Mouse (Mus musculus): ENCODE data around the gene Tbc1d17.

Tbc1d17 gene

DNA sequence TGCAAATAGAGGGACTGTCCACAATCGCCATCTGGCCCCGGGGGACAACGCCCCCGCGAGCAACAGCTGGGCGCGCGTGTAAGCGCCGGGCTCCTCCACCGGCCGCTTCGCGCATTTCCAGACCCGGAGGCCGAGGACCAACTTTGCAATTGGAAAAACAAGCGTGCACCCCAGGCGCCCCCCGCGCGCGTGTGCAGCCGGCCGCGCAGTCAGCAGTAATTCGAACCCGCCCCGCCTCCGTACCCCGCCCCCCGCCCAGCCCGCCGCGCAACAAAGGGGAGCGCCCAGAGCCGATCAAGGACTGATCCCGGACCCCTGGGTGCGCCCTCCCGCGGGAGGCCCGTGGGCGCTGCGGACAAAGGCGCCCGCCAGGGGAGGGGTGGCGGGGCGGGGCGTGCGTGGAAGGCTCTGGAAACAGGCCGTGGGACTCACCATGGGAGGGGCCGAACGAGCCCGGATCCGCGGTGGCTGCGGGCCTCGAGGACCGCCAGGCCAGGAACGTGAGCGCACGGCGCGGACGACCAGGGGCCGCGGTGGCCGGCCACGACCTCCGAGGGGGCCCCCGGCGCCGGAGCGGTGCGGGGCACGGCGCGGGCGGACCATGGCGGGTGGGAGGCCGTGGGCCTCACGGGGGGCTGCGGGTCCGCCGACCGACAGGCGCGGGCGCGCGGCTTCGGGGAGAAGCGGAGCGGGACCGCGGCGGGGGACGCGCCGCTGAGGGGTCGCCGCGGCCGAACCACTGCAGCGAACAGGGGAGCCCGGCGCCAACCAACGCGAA is 20.2 kb upstream of the Tbc1d17 start:
- peak; percentile 73 to 76 for DNase-seq (ENCODE audit: low spot score in 2 of 2)

DNA sequence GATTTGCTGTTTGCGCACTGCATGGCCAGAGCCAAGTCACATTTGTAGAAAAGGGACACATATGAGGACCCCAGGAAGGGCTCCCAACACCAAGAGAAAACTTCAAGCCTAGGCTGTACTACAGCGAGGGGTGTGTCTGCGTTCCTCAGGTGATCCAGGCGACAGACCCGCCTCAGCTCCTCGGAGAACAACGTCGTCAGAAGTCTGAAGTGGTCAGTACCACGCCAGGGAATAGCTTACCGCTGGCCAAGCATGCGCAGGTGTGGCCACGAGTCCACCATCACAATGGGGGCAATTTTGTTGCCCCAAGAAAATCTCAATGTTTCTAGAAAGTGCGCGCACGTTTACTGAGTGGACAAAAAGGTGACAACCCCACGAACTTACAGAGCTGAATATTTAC is 19.6 kb upstream of the Tbc1d17 start:
- no peak for DNase-seq (ENCODE audit: low spot score in 2 of 2)

DNA sequence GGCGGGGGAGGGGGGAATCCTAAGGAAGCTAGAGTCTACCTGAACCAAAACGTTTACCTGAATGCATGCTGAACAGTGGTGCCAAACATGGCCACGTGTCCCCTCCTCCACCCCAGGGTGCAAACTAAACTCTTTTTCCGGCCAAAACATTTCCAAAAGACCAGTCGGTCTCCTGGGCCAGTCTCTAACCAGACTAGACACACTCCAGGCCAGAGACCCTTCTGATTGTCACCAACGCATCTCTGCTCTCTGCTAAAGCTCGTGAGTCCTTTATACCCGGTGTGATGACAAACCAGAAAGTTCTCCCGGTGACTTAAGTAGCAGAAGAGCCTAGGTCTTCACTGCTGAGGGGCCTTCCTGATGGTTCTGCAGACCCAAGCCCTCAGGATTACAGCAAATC is 18.9 kb upstream of the Tbc1d17 start:
- DNase-seq (ENCODE audit: low spot score in 2 of 2), result no peak

DNA sequence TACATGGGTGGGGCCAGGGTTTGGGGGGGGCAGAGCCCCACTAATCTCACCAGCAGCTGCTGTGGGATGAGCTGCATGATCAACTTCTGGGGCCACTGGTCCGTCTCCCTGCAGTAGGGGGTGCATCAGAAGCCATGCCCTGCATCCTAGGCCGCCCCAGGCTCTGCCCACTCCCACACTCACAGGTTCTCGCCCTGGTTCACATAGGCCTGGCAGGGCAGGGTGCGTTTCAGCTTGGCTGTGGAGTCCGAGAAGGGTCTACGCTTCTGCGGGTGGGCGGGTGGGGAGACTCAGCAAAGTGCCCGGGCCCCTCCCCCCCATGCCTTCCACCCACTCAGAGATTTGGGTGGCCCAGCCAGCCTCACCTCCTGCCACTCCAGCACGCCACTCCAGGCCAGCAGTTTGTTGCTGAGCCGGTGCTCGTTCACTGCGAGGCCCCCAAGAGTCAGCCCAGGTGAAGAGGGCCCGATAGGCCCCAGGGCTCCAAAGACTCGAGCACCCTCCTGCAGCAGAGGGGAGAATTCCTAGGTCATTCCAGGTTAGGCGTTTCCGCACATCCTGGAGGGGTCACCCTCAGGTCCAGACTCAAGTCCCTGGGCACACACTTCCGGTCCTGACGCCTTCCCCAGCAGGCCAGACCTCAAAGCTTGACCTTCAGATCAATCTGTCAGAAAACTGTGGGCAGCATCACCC is 18.3 kb upstream of the Tbc1d17 start:
- no peak for DNase-seq (ENCODE audit: low spot score in 2 of 2)

DNA sequence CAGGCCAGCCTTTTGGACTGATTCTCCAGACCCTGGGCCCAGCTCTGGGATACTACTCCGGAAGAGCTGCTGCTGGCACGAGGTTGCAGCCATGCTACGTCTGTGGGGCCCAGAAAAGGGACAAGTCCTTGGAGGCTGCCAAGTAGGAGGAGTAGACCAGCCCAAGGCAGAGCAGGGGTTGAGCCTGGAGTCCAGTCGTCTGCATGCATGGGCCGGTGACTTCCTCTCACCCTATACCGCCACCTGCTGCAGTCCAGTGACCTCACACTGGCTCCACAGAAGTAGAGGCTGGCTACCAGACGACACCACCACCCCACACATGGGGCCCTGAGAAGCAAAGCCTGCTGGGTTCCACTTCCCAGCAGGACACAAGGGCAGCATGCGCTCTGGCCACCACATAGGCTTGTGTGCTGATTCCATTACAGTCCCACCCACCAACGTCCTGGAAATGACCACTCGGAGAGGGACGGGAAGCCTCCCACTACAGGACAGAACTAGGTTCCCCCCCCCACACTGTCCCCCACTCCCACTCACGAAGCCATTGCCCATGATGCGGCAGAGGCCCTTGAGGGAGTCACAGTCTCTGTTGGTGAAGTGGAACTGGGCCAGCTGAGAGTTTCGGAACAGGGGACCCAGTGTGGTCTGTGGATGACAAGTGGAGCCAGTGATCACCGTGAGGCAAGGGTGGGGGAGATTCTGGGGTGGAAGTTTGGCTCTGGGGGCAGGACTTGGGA is 17.6 kb upstream of the Tbc1d17 start:
- DNase-seq (ENCODE audit: low spot score in 2 of 2), result peak; percentile 74 to 80

DNA sequence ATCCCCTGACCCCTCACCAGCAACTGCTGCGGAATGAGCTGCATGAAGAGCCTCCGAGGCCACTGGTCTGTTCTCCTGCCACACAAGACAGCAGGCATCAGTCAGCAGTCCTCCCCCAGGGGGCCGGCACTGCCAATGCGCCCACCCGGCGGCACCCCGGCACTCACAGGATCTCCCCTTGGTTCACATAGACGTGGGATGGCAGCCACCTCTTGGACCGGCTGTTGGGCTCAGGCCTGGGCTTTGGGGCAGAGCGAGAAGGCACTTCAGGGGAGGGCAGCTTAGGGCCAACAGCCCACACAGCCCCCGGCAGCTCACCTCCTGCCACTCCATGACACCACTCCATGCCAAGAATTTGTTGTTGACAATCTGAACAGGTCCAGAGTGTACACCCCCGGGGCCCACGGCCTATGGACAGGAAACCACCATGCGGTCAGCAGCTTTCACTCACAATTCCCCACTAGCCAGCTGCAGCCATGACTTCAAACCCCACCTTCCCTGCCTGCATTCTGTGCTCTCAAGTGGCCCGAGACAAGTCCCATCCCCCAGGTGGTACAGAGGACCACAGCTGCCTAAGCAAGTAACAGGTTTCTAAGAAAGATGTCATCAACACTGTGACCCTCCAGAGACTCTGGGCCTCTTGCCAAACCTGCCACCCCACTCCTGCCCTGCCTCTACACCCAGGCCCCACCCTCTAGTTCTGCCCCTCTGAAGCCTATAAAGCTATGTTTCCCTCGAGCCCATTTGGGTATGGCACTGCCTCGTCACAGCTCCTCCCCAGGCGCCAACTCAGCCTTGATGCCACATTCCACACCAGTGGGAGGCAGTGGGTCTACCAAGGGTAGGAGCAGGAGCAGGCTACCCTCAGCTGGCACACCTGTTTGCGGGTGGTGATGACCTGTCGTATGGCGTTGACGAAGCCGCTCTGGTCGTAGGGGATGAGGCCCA is 16.0 kb upstream of the Tbc1d17 start:
- no peak for DNase-seq (ENCODE audit: low spot score in 2 of 2)

DNA sequence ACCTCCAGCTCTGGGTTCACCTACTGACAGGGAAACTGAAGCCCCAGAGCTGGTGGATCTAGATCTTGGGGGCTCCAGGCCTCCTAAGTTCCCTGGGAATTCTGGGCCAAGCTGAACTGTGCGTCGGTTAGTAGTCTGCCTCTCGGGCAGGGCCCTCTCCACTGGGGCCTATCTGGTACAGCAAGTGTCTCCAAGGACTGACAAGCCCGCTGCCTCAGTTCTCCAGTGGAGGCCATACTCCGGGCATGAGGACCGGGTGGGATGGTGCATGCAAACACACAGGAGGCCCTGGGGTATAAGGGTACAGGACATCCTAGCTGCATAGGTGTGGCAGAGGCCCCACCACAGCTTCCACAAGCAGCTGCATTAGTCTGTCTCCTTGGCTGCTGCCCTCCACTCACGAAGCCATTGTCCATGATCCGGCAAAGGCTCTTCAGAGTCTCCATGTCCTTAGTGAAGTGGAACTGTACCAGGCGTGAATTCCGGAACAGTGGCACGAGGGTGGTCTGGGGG is 15.2 kb upstream of the Tbc1d17 start:
- DNase-seq (ENCODE audit: low spot score in 2 of 2), result no peak

DNA sequence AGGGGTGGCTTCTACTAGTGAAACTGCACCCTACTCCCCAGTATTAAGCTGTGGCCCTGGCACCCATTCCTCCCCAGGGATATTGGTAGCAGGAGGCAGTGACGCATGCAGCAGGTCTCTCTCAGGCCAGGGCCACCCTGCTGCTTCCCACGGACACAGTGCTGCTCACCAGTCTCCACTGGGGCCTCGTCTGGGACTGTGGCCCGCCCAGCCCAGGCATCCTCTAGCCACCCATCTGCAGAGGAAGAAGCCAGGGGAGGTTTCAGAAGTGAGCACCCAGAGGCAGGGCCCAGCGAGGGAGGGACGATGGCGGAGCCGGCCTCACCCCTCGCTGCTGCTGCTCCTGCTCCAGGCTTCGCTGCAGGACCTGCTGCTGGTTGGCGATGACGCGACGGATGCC is 14.3 kb upstream of the Tbc1d17 start:
- DNase-seq (ENCODE audit: low spot score in 2 of 2), result no peak

DNA sequence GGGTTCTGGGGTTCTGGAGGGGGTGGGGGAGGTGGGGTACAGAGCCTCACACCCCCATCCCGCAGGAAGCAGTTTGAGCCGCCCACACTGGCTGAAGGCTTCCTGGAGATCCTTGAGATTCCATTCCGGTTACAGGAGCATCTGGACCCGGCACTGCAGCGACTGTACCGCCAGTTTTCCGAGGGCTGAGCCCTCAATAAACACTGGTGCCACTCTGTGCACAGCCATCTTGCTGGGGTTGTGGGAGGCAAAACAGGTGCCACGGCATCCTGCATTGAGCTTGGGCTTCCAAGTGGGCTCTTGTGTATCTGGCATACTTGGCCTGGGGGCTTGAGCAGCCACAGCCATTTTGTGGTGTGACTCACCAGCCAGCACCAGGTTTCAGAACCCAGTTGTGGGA is 13.6 kb upstream of the Tbc1d17 start:
- DNase-seq (ENCODE audit: low spot score in 2 of 2), result no peak

DNA sequence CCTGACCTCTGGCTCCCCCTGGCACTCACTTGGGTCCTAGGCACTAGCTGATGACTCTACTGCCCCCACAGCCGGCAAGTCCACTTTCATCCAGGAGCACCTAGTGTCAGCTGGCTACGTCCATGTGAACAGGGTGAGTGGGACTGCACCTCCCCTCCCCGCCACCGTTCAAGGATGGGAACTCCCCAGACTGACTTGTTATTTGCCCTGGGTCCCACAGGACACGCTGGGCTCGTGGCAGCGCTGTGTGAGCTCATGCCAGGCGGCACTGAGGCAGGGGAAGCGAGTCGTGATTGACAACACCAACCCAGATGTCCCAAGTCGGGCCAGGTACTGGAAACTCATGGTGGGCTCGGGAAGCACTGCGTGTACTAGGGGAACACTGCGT is 12.5 kb upstream of the Tbc1d17 start:
- peak in 1 of 2 experiments; percentile 34 for DNase-seq (ENCODE audit: low spot score in 2 of 2)

DNA sequence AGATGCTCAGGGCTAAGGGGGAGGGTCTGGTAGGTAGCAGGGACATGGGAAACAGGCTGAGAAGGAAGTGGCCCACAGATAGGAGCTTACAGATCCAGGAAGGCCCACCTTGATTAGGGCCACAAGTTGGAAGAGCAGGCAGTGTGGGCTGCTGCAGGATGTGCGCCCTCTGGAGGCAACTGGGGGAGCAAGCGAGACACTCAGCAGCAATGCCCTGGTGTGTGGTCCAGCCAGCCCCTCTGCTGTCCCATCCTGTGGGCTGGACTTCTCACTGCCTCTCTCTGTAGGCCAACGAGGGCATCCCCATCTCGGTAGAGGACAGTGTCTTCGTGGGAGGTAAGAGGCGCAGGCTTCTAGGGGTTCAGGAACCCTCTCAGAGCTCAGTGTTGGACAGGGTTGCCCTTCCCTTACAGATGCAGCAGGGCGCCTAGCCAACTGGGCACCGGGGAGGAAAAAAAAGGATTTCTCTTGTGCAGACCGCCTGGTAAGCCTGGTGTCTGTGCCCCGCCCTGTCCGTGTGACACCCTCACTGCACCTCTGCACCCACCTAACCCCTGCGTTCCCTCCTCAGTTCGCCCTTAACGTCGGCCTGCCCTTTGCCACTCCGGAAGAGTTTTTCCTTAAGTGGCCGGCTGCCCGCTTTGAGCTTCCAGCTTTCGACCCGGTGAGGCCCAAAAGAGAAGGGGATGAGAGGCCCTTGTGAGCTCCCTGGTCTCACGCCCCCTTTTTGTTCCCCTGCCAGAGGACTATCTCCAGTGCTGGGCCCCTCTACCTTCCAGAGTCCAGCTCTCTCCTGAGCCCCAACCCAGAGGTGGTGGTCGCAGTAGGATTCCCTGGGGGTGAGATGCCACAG is 11.9 kb upstream of the Tbc1d17 start:
- peak; percentile 72 to 83 for DNase-seq (ENCODE audit: low spot score in 2 of 2)

DNA sequence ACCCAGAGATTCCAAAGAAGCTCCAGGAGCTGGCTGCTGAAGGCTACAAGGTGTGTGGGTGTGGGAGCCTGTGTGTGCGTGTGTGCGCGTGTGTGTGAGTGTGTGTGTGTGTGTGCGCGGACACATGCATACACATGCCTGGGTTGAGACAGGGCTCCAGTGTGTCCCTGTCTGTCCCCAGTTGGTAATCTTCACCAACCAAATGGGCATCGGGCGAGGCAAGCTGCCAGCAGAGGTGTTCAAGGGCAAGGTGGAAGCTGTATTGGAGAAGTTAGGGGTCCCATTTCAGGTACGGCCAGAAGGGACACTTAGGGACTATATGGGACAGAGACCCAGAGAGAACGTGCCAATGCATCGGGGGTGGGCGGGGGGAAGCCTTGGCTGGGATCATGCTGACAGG is 11.0 kb upstream of the Tbc1d17 start:
- DNase-seq (ENCODE audit: low spot score in 2 of 2), result no peak

DNA sequence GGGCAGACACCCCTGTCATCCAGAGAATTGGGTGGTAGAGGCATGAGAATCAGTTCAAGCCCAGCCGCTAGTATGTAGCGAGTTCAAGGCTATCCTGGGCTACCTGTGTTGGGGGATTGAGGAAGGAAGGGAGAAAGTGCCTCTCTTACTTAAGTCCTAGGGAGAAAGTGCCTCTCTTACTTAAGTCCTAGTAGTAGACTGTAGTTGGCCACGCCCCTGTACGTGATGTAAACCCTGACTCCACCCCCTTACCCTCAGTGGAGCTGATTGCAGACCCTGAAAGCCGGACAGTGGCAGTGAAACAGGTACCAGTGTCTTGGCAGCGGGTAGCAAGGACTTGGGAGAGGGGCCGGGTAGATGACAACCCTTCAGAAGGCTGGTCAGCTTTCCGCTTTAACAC is 9.0 kb upstream of the Tbc1d17 start:
- DNase-seq (ENCODE audit: low spot score in 2 of 2), result no peak

DNA sequence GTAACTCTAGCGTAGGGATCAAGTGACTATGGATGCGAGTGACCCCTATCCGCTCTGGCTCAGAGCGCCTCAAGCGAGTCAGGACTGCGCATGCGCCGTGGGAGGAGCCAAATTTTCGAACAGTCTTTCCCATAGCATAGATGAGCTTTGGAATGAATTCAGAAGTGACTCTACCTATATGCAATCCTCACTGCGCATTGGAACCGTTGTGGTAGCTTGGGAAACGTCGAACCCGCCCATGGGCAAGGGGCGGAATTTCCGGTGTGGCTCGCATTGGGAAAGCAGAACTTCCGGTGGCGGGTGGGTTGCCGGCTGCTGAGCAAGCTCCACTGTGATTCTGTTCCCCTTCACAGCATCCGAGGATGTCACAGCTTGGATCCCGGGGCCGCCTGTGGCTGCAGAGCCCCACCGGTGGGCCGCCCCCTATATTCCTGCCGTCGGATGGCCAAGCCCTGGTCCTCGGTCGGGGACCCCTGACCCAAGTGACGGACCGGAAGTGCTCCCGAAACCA is 8.2 kb upstream of the Tbc1d17 start, which contains the start of gene Pnkp:
Gene Pnkp, plus strand, starts transcription at position 98 of the 511 bp plus-strand sequence.
- DNase-seq (ENCODE audit: low spot score in 2 of 2), result peak; percentile 80

DNA sequence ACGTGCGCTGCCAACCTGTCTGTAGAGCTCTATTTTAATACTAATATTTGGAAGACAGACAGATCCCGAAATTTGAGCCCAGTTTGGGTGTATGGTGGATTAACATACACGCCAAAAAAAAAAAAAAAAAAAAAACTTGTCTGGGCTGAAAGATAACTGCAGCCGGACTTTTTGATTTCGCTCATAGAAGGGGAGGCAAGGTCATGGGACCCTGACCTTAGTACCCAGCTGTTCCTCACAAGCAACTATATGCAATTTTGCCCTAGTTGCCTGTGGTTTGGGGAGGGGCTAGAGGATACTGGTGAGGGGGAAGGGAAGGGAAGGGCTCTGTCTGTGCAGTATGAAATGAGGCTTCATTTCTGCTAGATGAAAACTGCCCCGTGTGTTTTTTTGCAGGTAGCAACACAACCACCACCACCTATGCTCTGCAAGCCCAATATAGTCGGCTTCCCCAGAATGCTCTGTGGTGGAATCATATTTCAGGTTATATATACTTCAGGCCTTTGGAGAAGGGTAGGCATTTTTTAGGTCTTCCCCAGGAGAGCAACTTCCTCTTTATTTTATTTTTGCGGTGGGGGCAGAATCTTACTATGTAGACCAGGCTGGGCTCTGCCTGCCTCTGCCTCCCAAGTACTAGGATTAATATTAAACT is 7.5 kb upstream of the Tbc1d17 start:
- no peak for DNase-seq (ENCODE audit: low spot score in 2 of 2)

DNA sequence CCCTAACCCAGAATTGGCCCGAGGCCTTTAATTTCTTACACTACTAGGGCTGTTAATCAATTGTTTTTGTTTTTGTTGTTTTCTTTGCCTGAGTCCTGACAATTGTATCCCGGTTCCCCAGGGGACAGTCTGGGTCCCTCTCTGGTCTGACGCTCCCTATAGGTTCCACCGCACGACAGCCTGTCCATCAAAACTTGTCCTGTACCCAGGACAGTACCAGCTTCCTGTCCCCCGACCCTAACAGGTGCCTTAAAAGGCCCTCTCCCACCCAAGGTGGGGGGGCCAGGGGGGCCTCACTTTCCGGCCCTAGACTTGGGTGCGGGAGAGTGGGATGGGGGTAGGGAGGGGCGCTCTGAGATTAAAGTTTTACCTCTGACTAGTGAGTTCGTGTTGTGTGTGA is 6.2 kb upstream of the Tbc1d17 start:
- DNase-seq (ENCODE audit: low spot score in 2 of 2), result no peak

DNA sequence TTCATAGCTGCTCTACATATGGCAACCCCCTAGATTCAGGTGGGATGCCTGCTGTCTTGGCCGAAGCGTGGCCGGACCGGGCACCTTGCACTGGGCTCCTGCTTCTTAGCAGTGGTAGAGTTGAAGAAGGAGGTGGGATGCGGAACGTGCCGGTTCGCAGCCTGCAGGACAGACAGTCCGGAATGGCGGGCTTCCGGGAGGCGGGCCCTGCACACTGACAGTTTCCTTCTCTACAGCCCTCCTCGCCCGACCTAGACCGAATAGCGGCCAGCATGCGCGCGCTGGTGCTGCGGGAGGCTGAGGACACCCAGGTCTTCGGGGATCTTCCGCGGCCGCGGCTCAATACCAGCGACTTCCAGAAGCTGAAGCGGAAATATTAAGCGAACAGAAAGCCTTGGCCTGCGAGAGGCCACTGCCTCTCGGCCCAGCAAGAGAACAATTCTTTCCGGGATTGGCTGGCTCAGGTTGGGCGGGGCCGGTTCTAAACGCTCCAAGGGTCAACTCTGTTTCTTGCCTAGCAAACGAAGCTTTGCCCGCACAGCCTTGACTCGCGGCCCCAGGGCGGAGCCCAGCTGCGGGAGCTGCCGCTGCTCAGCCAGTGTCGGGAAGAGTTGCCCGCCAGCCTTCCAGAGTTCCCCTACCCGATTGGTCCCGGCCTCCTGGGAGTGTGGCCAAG is 5.6 kb upstream of the Tbc1d17 start:
- DNase-seq (ENCODE audit: low spot score in 2 of 2), result peak; percentile 83 to 85

DNA sequence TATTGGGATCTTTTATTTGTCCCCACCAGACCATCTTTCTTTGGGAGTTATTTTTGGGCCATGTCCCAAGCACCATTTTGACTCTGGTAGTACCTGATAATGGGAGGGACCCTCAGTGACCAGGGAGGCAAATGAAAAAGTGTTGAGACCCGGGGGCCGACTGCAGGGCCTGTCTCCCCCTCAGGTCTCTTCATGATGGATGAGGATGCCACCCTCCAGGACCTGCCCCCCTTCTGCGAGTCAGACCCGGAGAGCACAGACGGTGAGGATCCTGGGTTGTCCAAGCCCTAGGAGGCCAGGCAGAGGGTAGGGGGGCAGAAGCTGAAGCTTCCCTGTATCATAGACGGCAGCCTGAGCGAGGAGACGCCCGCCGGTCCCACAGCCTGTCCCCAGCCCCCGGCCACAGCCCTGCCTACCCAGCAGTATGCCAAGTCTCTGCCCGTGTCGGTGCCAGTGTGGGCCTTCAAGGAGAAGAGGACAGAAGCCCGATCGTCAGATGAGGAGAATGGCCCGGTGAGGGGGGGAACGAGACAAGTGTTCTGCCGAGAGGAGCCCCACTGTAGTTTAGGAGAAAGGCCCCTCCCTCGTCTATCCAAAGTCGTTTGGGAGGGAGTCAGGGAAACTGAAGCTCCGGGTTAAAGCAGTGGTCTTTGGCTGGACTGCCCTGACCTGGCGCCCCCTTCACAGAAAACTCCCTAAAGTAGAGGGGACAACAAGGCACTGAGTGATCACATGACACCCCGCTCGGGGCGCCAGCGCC is 4.9 kb upstream of the Tbc1d17 start:
- DNase-seq (ENCODE audit: low spot score in 2 of 2), result no peak
